Mouse (Mus musculus): ENCODE results near the gene Lzts2.

DNA sequence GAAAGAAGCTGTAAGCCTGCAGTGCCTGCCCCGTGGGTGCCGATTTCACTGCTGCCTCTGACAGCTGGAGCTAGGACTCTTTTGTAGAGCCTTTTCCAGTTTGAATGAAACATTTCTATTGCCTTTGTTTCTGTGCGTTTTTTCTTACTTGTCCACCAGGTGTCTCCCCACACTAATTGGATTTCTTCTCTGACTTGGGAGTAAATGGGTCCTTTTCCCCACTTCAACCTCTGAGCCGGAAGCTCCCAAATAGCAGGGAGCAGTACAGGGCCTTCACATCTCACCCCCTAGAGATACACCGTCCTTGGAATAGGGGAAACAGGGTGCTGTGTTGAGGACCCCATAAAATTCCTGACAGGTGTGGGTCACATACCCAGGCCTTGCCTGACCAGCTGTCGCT lies 1.6 kb upstream of the Lzts2 start:
- TF ChIP-seq TAL1 (IDR thresholded peaks at IDR 0.05; ENCODE audit: low read length) (no peak), GATA1 (IDR thresholded peaks at IDR 0.05; ENCODE audit: low read length) (no peak)

Data from erythroblast, embryonic 14.5 days (primary cell).